Mouse (Mus musculus) lung, postnatal 36 days (tissue): ENCODE measurements at regions not wholly inside any gene's neighbourhood (a gene's known extent, or its start where the extent isn't known, plus 50 kb on each side); places are given as distances from the start of the nearest gene placed in this dataset.
A peak's percentile ranks its signal among the peaks of the same experiment; 100 is the strongest.

Experiments
- DNase-seq: peaks from one replicate; pipeline ENCODE4 v3.0.0; 2022; ENCODE audit warnings: mixed read lengths

DNA sequence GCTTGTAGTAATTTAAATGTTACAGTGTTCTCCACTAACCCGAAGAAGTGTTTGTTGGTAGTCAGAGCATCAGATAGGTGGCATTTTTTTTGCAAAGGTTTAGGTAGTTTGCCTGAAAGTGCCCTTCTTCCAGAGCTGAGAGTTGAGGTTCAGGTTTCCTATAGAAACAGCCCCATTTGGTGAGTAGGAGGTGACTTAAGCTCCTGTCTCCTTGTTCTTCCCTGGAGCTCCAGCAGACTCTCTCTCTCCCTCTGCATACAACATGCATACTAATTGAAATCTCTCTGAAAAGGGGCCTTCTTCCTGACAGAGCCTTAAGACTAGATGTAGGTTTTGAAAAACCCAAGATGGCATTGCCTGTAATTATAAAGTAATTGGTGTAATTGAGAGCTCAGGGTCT, 161.3 kb downstream of the Spata19 start:
- DNase-seq: no peak

DNA sequence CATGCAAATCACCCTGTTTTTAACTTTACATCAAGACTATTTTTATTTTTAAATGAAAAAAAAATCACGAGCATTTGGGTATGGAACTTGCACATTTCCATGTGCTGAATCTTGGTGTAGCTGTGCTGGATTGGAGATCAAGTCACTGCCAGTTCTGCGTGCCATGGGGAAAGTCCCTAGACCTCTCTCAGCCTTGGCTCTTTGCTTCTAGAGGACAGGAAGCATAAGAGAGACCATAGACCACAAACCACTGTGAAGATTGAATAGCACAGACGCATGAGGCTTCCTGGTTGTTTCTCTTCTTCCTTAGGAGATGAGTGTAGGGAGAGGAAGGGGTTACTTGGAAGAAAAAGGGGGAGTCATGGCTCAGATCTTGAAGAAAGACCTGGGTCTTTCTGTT, 161.7 kb downstream of the Spata19 start:
- DNase-seq: no peak

DNA sequence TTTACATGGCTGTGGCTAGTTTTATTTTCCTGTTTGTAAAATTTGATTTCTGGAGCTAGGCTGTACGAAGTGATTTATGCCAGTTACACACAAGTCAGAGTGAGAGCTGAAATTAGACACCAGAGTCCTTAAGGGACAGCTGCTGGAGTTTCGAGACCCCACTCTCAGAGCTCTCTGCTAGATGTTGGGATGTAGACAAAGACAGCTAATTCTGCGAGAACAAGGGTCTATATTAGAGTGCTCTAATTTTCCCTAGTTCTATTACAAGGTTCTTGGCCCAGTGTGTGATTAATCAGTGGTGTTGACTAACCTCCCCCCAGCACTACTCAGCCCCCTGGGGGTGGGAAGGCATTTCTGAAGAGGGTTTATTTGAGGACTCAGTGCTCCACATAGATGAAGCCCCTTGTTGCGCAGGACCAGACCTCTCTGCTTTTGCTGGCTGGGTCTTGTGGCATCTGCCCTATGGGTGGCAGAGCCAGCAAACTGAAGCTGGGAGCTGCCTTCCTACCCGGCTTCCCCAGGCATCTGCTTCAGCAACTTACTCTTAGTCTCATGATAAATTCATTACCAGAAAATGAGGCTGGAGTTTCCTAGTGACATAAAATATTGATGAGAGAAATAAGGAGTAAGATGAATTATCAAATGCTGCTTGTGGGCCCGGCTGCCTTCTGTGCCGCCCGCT, 171.9 kb downstream of the Spata19 start:
- DNase-seq: no peak

DNA sequence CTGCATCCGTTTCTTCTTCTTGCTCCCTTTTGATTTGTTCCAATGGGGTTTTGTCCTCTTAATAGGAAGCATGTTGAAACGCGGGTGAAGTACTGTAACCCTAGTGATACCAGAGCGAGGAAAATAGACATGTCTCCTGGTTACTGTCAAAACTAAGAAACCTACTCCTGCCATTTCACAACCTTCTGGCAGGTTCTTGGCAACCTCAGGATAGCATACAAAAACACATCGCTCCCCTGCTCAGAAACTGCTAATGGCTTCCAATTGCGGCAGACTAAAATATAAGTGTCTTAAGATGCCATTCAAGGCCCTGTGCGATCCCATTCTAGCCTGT, 172.4 kb downstream of the Spata19 start:
- DNase-seq: no peak

DNA sequence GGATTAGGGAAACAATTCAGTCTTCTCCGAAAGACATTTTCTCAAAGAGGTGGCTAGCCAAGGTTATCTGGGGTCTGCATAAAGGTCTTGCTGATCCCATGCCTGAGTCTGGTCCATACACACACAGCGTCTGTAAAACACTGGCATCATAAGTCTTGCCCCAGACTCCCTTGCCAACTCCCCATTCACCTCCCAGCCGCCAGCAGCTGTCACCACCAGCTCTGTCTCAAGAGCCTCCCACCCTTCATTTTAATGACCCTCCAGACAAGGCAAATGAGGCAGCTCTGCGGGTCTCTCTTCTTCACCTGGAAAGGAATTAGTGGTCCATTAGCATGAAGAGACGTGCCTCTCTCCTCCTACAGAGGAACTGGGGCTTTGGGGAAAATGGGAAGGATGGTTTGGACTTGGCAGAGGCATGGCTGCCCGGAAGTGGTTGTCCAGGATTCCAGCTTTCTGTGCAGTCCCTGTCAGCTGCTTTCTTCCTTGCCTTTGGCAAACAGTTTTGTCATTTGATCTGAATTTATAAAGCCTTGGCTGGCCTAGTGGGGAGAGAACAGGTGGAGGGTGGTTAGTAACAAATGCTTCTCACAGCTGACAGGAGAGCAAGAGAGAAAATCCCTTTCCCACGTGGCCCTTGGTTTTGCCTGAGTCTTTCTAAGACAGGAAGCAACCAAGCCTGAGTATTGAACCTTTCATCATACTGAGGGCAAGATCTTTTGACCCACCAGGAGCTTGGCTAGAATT, 173.3 kb upstream of the Opcml start:
- no peak for DNase-seq

DNA sequence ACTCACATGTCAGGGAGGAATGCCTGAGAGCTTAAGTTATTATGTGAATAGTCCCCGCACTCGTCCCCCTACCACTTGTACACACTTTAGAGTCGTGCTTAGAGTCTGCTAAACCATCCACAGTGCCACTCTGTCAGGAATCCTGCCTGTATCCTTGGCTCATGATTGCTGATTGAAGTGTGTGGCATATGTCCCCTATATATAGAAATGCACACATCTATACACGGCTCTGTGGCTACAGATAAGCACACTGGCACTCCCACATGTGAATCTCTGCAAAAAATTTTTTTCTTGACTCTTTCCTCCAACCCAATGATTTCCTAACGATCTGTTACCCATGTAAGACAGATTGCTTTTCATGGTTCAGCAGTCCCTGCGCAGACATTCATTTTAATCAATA, 155.7 kb upstream of the Opcml start:
- DNase-seq: no peak

DNA sequence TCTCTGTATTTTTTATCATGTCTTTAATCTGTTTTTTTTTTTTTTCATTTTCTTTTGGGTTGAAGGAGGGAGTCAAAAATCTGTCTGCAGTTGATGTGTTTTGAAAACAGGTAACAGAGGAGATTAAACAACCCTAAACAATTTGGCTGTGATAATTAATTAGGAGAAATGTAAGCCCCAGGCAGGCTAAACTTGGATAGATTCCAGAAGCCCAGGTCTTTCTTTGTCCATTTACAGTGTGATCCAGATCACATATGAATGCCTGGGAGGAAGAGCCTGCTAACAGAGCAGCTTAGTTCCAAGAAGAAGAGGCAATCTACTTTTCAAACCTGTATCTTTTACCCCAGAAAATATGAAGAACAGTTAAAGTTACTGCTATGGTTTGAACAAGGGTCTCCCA, 150.0 kb upstream of the Opcml start:
- DNase-seq: no peak

DNA sequence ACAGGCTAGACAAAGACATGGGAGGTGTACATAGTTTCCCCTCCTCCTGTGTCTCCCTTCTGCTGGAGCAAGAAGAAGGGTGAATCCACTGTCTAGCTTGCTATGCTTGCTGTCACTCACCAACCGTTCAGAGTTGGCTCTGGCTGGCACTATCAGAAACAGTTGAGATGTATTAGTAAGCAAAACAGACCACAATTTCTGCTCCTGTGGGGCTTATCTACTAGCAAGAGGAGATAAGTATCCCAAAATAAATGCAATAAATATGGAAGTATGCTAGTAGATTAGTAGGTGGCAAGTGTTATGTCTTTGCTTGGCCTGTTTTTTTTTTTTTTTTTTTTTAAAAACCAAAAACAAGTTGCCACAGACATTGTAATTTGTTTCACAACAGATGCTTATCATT, 147.3 kb upstream of the Opcml start:
- no peak for DNase-seq

DNA sequence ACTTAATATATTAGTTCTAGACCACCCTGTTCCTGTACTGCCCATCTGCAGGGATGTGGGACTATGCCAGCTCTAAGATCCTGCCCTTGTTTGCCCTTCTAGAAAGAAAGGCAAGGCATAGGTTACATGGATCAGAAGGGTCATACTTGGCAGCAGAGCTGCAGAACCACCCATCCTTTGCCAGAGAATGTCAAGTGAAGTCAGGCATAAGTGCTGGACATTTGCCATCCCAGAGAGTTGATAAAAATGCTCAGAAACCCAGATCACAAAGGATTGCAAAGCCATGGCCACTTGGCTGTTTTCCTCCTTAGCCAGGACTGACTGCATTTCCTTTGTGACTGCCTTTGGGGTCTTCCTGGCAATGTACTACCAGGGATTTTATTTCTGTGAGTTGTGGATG, 146.7 kb upstream of the Opcml start:
- DNase-seq: no peak

DNA sequence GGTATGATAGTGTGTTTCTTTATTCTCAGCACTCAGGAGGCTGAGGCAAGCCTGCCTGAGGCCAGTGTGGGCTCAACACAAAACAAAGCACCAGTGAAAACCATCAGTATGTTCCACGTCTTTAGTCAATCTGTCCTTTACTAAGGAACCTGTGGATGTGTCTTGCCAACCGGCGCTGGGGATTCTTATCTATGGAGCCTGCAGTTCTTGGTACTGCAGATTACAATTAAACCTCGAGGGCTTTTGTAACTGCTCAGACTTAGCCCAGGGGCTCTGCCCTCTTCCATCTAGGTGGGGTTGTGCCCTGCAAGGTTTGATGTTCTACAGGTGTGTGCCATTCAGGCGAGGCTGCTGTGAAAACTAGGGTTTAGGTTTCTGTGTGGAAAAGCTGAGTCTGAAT, 145.1 kb upstream of the Opcml start:
- DNase-seq: no peak

DNA sequence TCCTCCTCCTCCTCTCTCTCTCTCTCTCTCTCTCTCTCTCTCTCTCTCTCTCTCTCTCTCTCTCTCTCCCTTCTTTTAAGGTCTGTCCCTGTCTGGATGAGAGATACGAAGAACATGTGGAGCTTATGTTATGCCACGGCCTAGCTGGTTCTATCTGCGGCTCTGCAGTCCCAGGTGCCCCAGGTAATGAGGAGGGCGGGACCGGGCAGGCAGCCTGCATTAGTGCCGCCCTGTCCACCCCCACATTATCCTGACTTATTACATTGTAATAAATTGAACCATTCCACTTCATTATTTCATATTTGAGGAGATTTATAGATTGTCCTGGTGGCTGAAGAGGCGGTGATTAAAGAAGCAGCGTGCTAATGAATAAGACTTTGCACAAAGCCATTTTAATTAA, 144.5 kb upstream of the Opcml start:
- no peak for DNase-seq

DNA sequence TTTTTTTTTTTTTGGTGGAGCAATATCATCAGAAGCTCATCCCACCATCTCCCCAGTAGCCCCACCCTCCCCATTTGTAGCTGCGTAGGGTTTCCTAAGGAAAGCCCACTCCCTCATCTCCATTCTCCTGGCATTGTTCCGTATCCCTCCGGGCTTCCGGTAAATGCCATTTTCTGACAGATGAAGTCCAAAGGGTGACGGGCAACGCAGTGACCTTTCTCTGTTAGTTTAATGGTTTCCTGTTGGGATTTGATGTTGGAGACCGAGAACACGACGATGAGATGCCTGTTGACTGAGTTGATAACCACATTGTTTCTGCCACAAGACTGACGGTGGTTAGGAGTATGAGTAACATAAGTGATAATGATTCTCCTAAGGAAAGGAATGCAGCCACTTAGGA, 143.6 kb upstream of the Opcml start:
- DNase-seq: no peak

DNA sequence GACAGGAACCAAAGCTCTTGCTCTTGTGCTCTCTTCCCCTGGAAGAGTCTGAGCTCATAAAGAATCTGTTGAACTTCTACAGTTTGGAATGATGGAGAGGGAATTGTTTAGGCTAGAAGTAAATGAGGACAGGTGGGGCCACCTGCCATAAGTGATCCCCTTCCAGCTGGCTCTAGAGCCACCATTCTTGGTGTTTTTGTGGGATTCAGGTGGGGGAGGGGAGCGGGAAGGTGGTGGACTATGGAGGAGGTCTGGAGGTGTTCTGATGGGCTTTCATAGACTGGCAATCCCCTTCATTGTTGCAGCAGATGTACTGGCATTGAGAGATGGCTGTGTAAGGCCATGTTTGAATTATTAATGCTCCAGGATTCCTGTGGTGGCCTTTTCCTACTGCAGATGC, 132.6 kb upstream of the Opcml start:
- DNase-seq: no peak

DNA sequence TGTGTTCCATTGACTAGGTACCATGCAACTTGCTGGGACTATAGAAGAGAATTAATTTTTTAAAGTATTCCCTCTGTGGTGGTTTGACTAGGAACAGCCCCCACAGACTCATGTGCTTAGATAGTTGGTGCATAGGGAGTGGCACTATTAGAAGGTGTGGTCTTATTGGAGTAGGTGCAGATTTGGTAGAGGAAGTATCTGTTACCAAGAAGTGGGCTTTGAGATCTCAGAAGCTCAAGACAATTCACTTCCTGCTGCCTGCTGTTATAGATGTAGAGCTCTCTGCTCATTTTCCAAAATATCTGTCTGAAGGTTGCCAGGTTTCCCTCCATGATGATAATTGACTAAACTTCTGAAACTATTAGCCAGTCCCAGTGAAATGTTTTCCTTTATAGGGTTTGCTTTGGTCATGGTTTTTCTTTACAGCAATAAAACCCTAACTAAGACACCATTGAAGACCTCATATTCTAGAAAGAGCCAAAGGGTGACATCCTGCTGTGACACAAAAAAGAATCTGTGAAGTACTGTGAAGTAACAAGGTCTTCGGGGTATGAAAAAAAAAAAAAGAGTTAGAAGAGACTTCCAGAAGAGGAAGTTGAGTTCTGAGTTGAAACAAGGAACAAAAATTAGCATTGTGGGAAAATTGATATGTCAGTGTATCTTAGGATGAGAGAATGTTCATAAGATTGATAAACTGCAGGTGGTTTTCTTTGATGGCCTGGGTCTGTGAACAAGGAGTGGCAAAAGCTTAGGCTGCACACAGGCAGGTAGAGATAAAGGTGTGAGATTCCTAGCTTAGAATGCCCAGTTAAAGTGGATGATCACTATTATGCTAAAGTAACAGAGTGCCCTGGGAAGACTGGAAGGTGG, 128.9 kb upstream of the Opcml start:
- DNase-seq: no peak

DNA sequence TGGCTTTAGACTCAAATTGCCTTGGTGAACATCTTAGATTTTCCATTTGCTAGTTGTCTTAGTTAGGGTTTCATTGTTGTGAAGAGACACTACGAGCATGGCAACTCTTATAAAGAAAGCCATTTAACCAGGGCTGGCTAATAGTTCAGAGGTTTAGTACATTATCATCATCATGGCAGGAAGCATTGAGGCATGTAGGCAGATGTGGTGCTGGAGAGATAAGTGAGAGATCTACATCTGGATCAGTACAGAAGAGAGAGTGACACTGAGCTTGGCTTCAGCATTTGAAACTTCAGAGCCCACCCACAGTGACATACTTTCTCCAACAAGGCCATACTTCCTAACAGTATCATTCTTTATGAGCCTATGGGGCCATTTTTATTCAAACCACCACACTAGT, 127.3 kb upstream of the Opcml start:
- DNase-seq: no peak

DNA sequence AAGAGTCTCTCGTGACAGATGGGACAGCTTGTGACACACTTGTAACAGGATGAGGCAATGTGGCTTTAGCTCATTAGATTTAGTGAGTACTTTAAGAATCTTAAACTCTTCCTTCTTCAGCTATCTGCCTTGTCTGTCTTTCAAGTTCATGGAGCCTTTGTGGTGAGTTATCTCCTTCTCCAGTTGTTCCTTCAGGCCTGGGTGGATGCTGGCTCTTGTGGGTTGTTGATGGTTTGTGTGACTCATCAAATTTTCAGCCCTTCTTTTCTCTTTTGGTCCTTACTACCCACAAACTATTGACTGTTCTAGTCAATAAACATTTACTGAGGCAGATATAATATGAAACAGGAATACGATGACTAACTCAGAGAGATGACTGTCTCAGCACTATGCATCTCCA, 124.9 kb upstream of the Opcml start:
- DNase-seq: no peak

DNA sequence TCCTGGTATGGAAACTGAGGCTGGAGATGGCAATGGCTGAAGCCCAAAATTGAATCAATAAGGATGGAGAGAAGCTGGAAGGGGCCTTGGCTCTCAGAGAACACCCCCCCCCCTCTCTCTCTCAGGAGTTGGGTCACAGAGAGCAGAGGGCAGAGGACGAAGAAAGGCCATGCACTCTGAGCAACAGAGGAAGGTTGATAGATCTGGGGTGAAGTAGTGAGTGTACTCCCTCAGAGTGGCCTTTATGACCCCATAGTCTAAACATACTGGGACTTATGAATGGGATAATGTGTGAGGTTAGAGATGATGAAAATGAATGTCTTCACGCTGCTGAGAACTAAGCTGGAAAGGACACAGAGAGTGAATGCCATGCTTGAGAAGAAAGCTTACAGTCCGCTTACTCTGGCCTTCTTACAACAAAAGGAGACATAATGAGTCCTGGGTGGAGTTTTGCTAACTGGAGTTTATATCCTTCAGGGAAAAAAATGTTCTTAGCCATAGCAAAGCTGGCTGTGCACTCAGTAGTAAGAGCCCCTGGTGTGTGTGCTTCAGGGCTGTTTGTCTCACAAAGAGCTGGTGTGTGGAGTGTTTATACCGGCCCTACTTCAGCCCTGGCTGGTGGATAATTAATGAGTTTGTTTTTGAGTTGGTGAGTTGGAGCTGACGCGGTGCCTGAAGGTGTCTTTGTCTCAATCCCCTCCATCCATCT, 120.4 kb upstream of the Opcml start:
- no peak for DNase-seq

DNA sequence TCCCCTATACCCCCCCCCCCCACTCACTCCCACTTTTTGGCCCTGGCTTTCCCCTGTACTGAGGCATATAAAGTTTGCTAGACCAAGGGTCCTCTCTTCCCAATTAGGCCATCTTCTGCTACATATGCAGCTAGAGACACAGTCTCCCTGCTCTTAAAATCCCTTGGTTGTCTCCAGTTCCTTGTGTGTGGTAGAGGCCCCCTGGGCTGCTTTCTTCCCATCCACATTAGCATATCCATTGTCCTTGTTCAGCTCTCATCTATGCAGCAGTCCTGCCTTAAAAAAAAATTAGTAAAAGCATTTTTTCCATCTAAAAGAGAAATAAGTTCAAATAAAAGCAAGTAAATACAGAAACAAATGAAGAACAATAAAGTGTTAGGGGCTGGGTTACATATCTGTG, 105.2 kb upstream of the Opcml start:
- no peak for DNase-seq

DNA sequence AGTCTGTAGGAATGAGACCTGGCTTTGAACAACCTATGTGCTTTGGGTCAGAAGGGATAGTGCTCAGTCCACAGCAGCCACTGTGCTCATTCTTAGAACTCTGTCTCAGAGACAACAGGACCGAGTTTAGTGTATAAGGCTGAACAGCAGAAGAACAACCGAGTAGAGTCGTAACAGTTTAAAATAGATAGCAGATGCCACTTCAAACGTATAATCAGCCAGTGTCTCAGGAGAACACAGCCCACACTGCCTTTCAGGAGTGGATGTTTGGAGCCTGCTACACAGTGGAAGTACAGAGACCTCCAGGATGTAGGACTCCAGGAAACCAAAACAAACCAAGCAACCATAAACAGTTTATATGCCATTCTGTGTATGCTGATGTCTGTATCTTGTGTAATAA, 99.0 kb upstream of the Opcml start:
- DNase-seq: no peak

DNA sequence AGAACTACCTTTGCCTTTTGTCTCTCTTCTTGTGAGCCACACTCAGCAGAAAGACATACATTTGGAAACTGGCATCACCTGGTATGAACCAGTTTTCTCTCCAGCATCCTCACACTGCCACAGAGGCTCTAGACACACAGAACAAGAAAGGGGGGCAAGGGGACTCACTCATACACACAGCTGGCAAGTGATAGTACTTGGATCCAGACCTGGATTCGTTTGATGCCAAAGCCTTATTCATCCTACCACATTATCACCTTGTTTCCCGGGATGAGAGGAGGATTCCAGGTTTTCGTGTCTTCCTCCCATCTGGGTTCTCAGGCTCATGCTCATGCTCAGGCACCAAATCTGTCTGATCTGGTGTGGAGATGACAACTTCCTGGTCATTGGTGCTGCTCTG, 97.8 kb upstream of the Opcml start:
- no peak for DNase-seq

DNA sequence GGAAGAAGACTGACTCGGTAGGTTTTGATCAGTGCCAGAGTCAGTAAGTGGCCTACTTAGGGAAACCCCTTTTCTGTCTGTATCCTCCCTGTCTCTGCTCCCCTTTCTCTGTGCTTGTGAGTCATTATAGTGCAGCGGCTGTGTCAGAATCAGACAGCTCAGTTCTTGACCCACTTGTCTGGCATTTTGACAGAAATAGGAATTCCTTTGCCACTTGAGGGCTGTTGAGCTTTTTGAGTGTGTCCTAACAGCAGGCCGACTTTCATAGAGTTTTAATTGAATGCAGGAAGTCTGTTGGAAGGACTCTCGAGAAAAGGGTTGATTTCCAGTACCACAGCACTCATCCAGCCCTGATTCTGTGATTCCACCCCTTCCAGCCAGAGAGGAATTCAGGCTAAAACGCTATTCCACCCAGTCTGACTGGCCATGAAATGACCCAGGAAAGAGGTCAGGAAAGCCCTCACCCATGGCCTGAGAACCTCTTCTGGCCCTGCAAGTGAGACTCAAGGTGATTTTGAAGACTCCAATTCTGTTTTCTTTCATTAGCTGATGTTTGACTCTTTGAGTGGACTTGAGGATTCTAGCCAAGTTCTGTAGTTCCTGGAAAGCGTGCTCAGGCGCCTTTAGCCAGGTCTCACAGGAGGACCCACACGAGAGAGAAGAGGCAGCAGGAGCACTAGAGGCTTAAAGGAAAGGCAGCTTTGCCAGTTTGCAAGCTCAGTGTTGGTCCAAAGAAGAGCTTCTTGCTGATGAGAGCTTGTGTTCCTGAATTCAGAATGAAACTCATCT, 95.6 kb upstream of the Opcml start:
- DNase-seq: peak; percentile 64

DNA sequence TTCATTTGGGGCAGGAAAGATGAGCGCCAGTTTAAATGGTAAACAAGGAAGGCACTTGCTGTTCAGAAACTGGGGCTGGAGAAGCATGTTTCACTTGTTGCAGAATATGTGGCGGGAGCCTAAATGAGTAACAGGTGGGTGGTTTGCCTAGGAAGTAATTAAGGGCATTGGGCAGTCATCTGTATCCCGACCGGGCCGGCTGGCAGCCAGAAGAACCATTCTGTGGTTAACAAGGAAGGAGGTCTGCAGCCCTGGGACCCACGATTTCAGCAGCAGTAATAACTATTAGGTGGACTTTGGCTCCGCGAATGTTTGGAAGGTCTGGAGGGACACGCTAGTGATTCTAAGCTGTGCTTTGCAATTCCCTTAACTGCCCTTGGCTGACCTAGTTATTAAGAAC, 89.0 kb upstream of the Opcml start:
- no peak for DNase-seq

DNA sequence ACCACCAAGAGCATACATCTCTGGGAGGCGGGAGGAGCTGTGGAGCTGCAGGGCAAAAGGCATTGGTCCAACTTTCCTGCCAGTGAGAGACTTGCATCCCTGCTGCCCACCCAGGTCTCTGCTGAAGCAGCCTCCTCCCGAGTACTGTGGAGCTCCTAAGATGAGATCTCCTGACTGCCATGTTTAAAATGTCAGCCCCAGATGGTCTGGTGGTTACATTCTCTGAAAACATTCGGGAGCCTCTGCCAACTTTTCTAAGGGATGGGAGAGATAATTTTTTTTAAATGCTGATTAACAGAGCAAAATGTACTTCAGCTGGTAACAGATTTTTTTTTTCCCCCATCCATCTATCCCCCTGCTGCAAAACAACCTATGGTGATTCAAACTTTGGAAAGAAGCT, 88.4 kb upstream of the Opcml start:
- no peak for DNase-seq
